Mouse (Mus musculus): ENCODE data around the gene Dbi. TPM values are rescaled to one million over a fixed set of nuclear protein-coding genes. Genes with fewer than 3 reads are reported as not detected.

Dbi gene
- polyA plus RNA-seq, 1 experiment from 2014 or later: 583 TPM

- Histone ChIP-seq H3K9ac (replicated peaks; ENCODE audit: low read depth, low read length) (no peak overlapping the region), H3K4me2 (replicated peaks; ENCODE audit: low read depth, low read length) (no peak overlapping the region), H3K36me3 (ENCODE audit: control insufficient read depth, insufficient read depth, low read length) (peaks cover 29% of the 10 kb centered on the region), H3K27me3 (ENCODE audit: control insufficient read depth, insufficient read depth, low read length) (no peaks in the 10 kb centered on the region), H3K9me3 (ENCODE audit: control insufficient read depth, low read depth, low read length) (0 out of 2 replicates have a peak, but pooled peaks cover 2% of the 10 kb centered on the region), H3K4me1 (ENCODE audit: control insufficient read depth, insufficient read depth, low read length) (peaks cover 11% of the 10 kb centered on the region), H3K4me3 (ENCODE audit: low read depth, low read length) (no peak overlapping the region), H3K27ac (ENCODE audit: low read length) (no peak overlapping the region)
- no peak for ATAC-seq (ENCODE audit: insufficient number of reproducible peaks, insufficient read depth, low FRiP score, low read depth)
- WGBS: 84% methylated on average over 11 of the region's 11 CpGs
These were observed 4.8 kb downstream of the Dbi start for GRCm38 (mm10) chr1:120116106-120116505.

- 77% methylated on average over 9 of the region's 9 CpGs for WGBS
- Histone ChIP-seq H3K27ac (ENCODE audit: low read length) (no peak overlapping the region), H3K4me2 (replicated peaks; ENCODE audit: low read depth, low read length) (no peak overlapping the region), H3K36me3 (ENCODE audit: control insufficient read depth, insufficient read depth, low read length) (peaks cover 29% of the 10 kb centered on the region), H3K27me3 (ENCODE audit: control insufficient read depth, insufficient read depth, low read length) (no peaks in the 10 kb centered on the region), H3K4me1 (ENCODE audit: control insufficient read depth, insufficient read depth, low read length) (peaks cover 11% of the 10 kb centered on the region), H3K4me3 (ENCODE audit: low read depth, low read length) (no peak overlapping the region), H3K9me3 (ENCODE audit: control insufficient read depth, low read depth, low read length) (0 out of 2 replicates have a peak, but pooled peaks cover 2% of the 10 kb centered on the region), H3K9ac (replicated peaks; ENCODE audit: low read depth, low read length) (no peak overlapping the region)
- ATAC-seq (ENCODE audit: insufficient number of reproducible peaks, insufficient read depth, low FRiP score, low read depth): no peak
These were observed 5.2 kb downstream of the Dbi start for GRCm38 (mm10) chr1:120115671-120116081.

- Histone ChIP-seq H3K4me2 (replicated peaks; ENCODE audit: low read depth, low read length) (no peak overlapping the region), H3K27ac (ENCODE audit: low read length) (no peak overlapping the region), H3K36me3 (ENCODE audit: control insufficient read depth, insufficient read depth, low read length) (peaks cover 29% of the 10 kb centered on the region), H3K4me1 (ENCODE audit: control insufficient read depth, insufficient read depth, low read length) (no peaks in the 10 kb centered on the region), H3K9me3 (ENCODE audit: control insufficient read depth, low read depth, low read length) (0 out of 2 replicates have a peak, but pooled peaks cover 2% of the 10 kb centered on the region), H3K27me3 (ENCODE audit: control insufficient read depth, insufficient read depth, low read length) (no peaks in the 10 kb centered on the region), H3K4me3 (ENCODE audit: low read depth, low read length) (no peak overlapping the region), H3K9ac (replicated peaks; ENCODE audit: low read depth, low read length) (no peak overlapping the region)
- 85% methylated on average over 12 of the region's 12 CpGs for WGBS
- no peak for ATAC-seq (ENCODE audit: insufficient number of reproducible peaks, insufficient read depth, low FRiP score, low read depth)
These were observed 8.4 kb downstream of the Dbi start for GRCm38 (mm10) chr1:120112251-120113187.

GRCm38 (mm10) chr1:120111766-120112165, 9.1 kb downstream of the Dbi start:
- no peak overlapping the region for H3K9ac ChIP-seq (replicated peaks; ENCODE audit: low read depth, low read length)
- H3K27me3 ChIP-seq (ENCODE audit: control insufficient read depth, insufficient read depth, low read length): no peaks in the 10 kb centered on the region
- H3K27ac ChIP-seq (ENCODE audit: low read length): no peak overlapping the region
- ATAC-seq (ENCODE audit: insufficient number of reproducible peaks, insufficient read depth, low FRiP score, low read depth): no peak
- no peaks in the 10 kb centered on the region for H3K4me1 ChIP-seq (ENCODE audit: control insufficient read depth, insufficient read depth, low read length)
- H3K9me3 ChIP-seq (ENCODE audit: control insufficient read depth, low read depth, low read length): 0 out of 2 replicates have a peak, but pooled peaks cover 2% of the 10 kb centered on the region
- H3K4me3 ChIP-seq (ENCODE audit: low read depth, low read length): no peak overlapping the region
- H3K4me2 ChIP-seq (replicated peaks; ENCODE audit: low read depth, low read length): no peak overlapping the region
- H3K36me3 ChIP-seq (ENCODE audit: control insufficient read depth, insufficient read depth, low read length): peaks cover 29% of the 10 kb centered on the region
- 90% methylated on average over 8 of the region's 8 CpGs for WGBS

- Histone ChIP-seq H3K9ac (replicated peaks; ENCODE audit: low read depth, low read length) (no peak overlapping the region), H3K4me2 (replicated peaks; ENCODE audit: low read depth, low read length) (no peak overlapping the region), H3K36me3 (ENCODE audit: control insufficient read depth, insufficient read depth, low read length) (peaks cover 17% of the 10 kb centered on the region; the same call in 1 of the 2 replicates), H3K4me1 (ENCODE audit: control insufficient read depth, insufficient read depth, low read length) (no peaks in the 10 kb centered on the region), H3K4me3 (ENCODE audit: low read depth, low read length) (no peak overlapping the region), H3K27me3 (ENCODE audit: control insufficient read depth, insufficient read depth, low read length) (no peaks in the 10 kb centered on the region), H3K27ac (ENCODE audit: low read length) (no peak overlapping the region), H3K9me3 (ENCODE audit: control insufficient read depth, low read depth, low read length) (no peaks in the 10 kb centered on the region)
- no peak for ATAC-seq (ENCODE audit: insufficient number of reproducible peaks, insufficient read depth, low FRiP score, low read depth)
- 90% methylated on average over 19 of the region's 19 CpGs for WGBS
These were observed 11.0 kb downstream of the Dbi start for GRCm38 (mm10) chr1:120109741-120110432.

- ATAC-seq (ENCODE audit: insufficient number of reproducible peaks, insufficient read depth, low FRiP score, low read depth): no peak
- Histone ChIP-seq H3K4me2 (replicated peaks; ENCODE audit: low read depth, low read length) (no peak overlapping the region), H3K27me3 (ENCODE audit: control insufficient read depth, insufficient read depth, low read length) (no peaks in the 10 kb centered on the region), H3K4me3 (ENCODE audit: low read depth, low read length) (no peak overlapping the region), H3K27ac (ENCODE audit: low read length) (no peak overlapping the region), H3K36me3 (ENCODE audit: control insufficient read depth, insufficient read depth, low read length) (no peaks in the 10 kb centered on the region), H3K9me3 (ENCODE audit: control insufficient read depth, low read depth, low read length) (no peaks in the 10 kb centered on the region), H3K4me1 (ENCODE audit: control insufficient read depth, insufficient read depth, low read length) (no peaks in the 10 kb centered on the region), H3K9ac (replicated peaks; ENCODE audit: low read depth, low read length) (no peak overlapping the region)
- WGBS: 61% methylated on average over 5 of the region's 5 CpGs
These were observed 15.3 kb downstream of the Dbi start for GRCm38 (mm10) chr1:120105556-120105959.

GRCm38 (mm10) chr1:120101227-120101609, 19.7 kb downstream of the Dbi start:
- ATAC-seq (ENCODE audit: insufficient number of reproducible peaks, insufficient read depth, low FRiP score, low read depth): no peak
- H3K27me3 ChIP-seq (ENCODE audit: control insufficient read depth, insufficient read depth, low read length): no peaks in the 10 kb centered on the region
- H3K27ac ChIP-seq (ENCODE audit: low read length): no peak overlapping the region
- H3K36me3 ChIP-seq (ENCODE audit: control insufficient read depth, insufficient read depth, low read length): no peaks in the 10 kb centered on the region
- no peak overlapping the region for H3K9ac ChIP-seq (replicated peaks; ENCODE audit: low read depth, low read length)
- H3K9me3 ChIP-seq (ENCODE audit: control insufficient read depth, low read depth, low read length): no peaks in the 10 kb centered on the region
- H3K4me1 ChIP-seq (ENCODE audit: control insufficient read depth, insufficient read depth, low read length): no peaks in the 10 kb centered on the region
- no peak overlapping the region for H3K4me2 ChIP-seq (replicated peaks; ENCODE audit: low read depth, low read length)
- H3K4me3 ChIP-seq (ENCODE audit: low read depth, low read length): no peak overlapping the region
- 83% methylated on average over 3 of the region's 3 CpGs for WGBS

GRCm38 (mm10) chr1:120100456-120101226, 20.2 kb downstream of the Dbi start:
- H3K4me2 ChIP-seq (replicated peaks; ENCODE audit: low read depth, low read length): no peak overlapping the region
- H3K4me3 ChIP-seq (ENCODE audit: low read depth, low read length): no peak overlapping the region
- H3K9me3 ChIP-seq (ENCODE audit: control insufficient read depth, low read depth, low read length): no peaks in the 10 kb centered on the region
- H3K36me3 ChIP-seq (ENCODE audit: control insufficient read depth, insufficient read depth, low read length): no peaks in the 10 kb centered on the region
- no peaks in the 10 kb centered on the region for H3K27me3 ChIP-seq (ENCODE audit: control insufficient read depth, insufficient read depth, low read length)
- H3K27ac ChIP-seq (ENCODE audit: low read length): no peak overlapping the region
- H3K9ac ChIP-seq (replicated peaks; ENCODE audit: low read depth, low read length): no peak overlapping the region
- no peaks in the 10 kb centered on the region for H3K4me1 ChIP-seq (ENCODE audit: control insufficient read depth, insufficient read depth, low read length)
- WGBS: 86% methylated on average over 8 of the region's 8 CpGs
- no peak for ATAC-seq (ENCODE audit: insufficient number of reproducible peaks, insufficient read depth, low FRiP score, low read depth)

Measured in stomach, embryonic 14.5 days (tissue).